Mouse (Mus musculus) layer of hippocampus, adult 18-20 months (tissue): ENCODE measurements at regions not wholly inside any gene's neighbourhood (a gene's known extent, or its start where the extent isn't known, plus 50 kb on each side); places are given as distances from the start of the nearest gene placed in this dataset.
A peak's percentile ranks its signal among the peaks of the same experiment; 100 is the strongest.

ENCODE experiments used
- DNase-seq, 2 experiments: peaks; one replicate each; pipeline ENCODE4 v3.0.0; 2022; ENCODE audit warnings: low spot score in 2 of 2

GRCm38 (mm10) chr16:64211895-64212294 is 347.9 kb upstream of the Epha3 start:
- DNase-seq: no peak

- peak in 1 of 2 experiments; percentile 2 for DNase-seq
These were observed 302.9 kb upstream of the Epha3 start for GRCm38 (mm10) chr16:64166676-64167407.

GRCm38 (mm10) chr16:64166036-64166435 is 302.1 kb upstream of the Epha3 start:
- no peak for DNase-seq

GRCm38 (mm10) chr16:64145687-64146535 is 281.9 kb upstream of the Epha3 start:
- no peak for DNase-seq
